Mouse (Mus musculus): ENCODE data around the gene Spats2. TPM values are rescaled to one million over a fixed set of nuclear protein-coding genes. Genes with fewer than 3 reads are reported as not detected.
"Not testable (repeated sequence)": the region's sequence is repeated elsewhere in the genome, so short reads cannot be mapped to it uniquely, and the experiment has no call there.

Spats2 gene
- 42.1 and 42.9 TPM in 2 replicates for polyA plus RNA-seq (2015; fragmentation: Nextera tagmentation; extraction: Ambion mirVana)

GRCm38 (mm10) chr15:99125711-99126080, at the start of gene Spats2:
TSS of gene Spats2 (plus strand) at chr15:99125916.
- Histone ChIP-seq H3K36me3 (ENCODE audit: insufficient read depth, low read length) (no peaks in the 10 kb centered on the region), H3K9me3 (ENCODE audit: low read length) (no peaks in the 10 kb centered on the region), H3K4me3 (ENCODE audit: low read length) (peak within 1 kb of the TSS; percentile 86), H3K4me2 (replicated peaks; ENCODE audit: low read depth, low read length) (peak within 1 kb of the TSS; percentile 77), H3K9ac (replicated peaks; ENCODE audit: low read length) (peak within 1 kb of the TSS; percentile 95), H3K4me1 (ENCODE audit: insufficient read depth, low read length) (peaks cover 29% of the 10 kb centered on the region), H3K27me3 (ENCODE audit: insufficient read depth, low read length) (no peaks in the 10 kb centered on the region), H3K27ac (ENCODE audit: low read length) (peak within 1 kb of the TSS; percentile 94)
- no peak for ATAC-seq (ENCODE audit: low FRiP score, low TSS enrichment)
- under 1% methylated on average over 12 of the region's 12 CpGs for WGBS

DNA sequence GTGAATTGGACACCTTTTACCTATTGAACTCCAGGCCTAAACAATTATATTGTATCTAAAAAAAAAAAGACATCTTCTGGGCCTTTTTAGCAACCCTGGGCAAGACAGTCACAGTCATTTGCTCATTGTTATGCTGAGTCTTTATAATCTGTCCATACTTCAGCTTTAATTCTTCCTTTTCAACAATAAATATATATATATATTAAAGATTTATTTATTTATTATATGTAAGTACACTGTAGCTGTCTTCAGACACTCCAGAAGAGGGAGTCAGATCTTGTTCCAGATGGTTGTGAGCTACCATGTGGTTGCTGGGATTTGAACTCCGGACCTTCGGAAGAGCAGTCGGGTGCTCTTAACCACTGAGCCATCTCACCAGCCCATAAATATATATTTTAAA, 49.7 kb upstream of the Spats2 start:
- H3K9me3 ChIP-seq (ENCODE audit: low read length); ATAC-seq (ENCODE audit: low FRiP score, low TSS enrichment); H3K27me3 ChIP-seq (ENCODE audit: insufficient read depth, low read length); H3K27ac ChIP-seq (ENCODE audit: low read length): not testable (repeated sequence)
- Histone ChIP-seq H3K36me3 (ENCODE audit: insufficient read depth, low read length) (peaks cover 26% of the 10 kb centered on the region), H3K9ac (replicated peaks; ENCODE audit: low read length) (peak overlapping the region; percentile 81; the same call in 1 of the 2 replicates), H3K4me1 (ENCODE audit: insufficient read depth, low read length) (peaks cover 27% of the 10 kb centered on the region), H3K4me3 (ENCODE audit: low read length) (peak overlapping the region; percentile 77; the same call in 1 of the 2 replicates), H3K4me2 (replicated peaks; ENCODE audit: low read depth, low read length) (peak overlapping the region; percentile 78)
- WGBS, result 100% methylated on average over 3 of the region's 3 CpGs

DNA sequence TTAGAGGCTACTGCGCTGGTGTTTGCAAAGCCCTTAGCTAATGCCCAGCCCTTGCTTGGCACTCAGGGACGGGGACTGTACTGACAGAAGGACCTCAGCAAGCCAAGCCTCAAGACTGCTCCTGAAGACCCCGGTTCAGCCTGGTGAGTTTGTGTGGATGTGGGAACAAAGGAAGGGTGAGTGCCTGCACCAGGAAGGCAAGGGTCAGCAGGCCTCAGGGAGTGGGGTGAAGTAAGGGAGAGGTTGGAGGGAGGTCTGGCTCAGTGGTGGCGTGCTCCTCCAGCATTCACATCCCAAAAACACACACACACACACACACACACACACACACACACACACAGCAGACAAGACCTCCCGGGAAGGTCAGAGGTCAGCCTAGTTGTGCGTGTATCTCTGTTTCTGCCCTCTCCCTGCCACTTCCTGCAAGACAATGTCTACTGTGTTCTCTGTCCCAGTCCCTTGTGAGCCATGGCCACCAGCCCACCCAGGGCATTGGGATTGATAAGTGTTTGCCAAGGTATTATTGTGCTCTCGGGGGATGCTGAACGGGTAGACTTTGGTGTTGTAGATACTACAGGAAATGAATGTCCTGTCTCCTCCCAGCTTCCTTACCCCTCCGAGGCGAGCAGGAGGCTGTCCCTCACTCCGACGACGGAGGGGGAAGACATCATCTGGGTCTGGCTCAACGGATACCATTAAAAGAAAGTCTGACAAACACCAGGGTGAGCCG, 47.4 kb upstream of the Spats2 start:
- ATAC-seq (ENCODE audit: low FRiP score, low TSS enrichment), result no peak
- Histone ChIP-seq H3K4me1 (ENCODE audit: insufficient read depth, low read length) (peaks cover 27% of the 10 kb centered on the region), H3K27ac (ENCODE audit: low read length) (no peak overlapping the region), H3K27me3 (ENCODE audit: insufficient read depth, low read length) (no peaks in the 10 kb centered on the region), H3K4me3 (ENCODE audit: low read length) (no peak overlapping the region), H3K36me3 (ENCODE audit: insufficient read depth, low read length) (peaks cover 46% of the 10 kb centered on the region), H3K4me2 (replicated peaks; ENCODE audit: low read depth, low read length) (no peak overlapping the region), H3K9me3 (ENCODE audit: low read length) (no peaks in the 10 kb centered on the region), H3K9ac (replicated peaks; ENCODE audit: low read length) (no peak overlapping the region)
- 74% methylated on average over 15 of the region's 15 CpGs for WGBS

GRCm38 (mm10) chr15:99079804-99080203, 45.9 kb upstream of the Spats2 start:
- 83% methylated on average over 3 of the region's 3 CpGs for WGBS
- H3K9me3 ChIP-seq (ENCODE audit: low read length), result no peaks in the 10 kb centered on the region
- H3K36me3 ChIP-seq (ENCODE audit: insufficient read depth, low read length), result peaks cover 46% of the 10 kb centered on the region
- H3K4me2 ChIP-seq (replicated peaks; ENCODE audit: low read depth, low read length), result no peak overlapping the region
- peaks cover 5% of the 10 kb centered on the region for H3K27me3 ChIP-seq (ENCODE audit: insufficient read depth, low read length)
- H3K4me1 ChIP-seq (ENCODE audit: insufficient read depth, low read length), result peaks cover 32% of the 10 kb centered on the region
- ATAC-seq (ENCODE audit: low FRiP score, low TSS enrichment), result no peak
- H3K4me3 ChIP-seq (ENCODE audit: low read length), result no peak overlapping the region
- no peak overlapping the region for H3K27ac ChIP-seq (ENCODE audit: low read length)
- H3K9ac ChIP-seq (replicated peaks; ENCODE audit: low read length), result no peak overlapping the region

GRCm38 (mm10) chr15:99082322-99082721, 43.4 kb upstream of the Spats2 start:
- no peak for ATAC-seq (ENCODE audit: low FRiP score, low TSS enrichment)
- no peak overlapping the region for H3K9ac ChIP-seq (replicated peaks; ENCODE audit: low read length)
- H3K4me2 ChIP-seq (replicated peaks; ENCODE audit: low read depth, low read length), result no peak overlapping the region
- WGBS, result 97% methylated on average over 11 of the region's 12 CpGs
- H3K9me3 ChIP-seq (ENCODE audit: low read length), result no peaks in the 10 kb centered on the region
- H3K27ac ChIP-seq (ENCODE audit: low read length), result no peak overlapping the region
- peaks cover 29% of the 10 kb centered on the region for H3K27me3 ChIP-seq (ENCODE audit: insufficient read depth, low read length)
- H3K4me3 ChIP-seq (ENCODE audit: low read length), result no peak overlapping the region
- H3K36me3 ChIP-seq (ENCODE audit: insufficient read depth, low read length), result peaks cover 38% of the 10 kb centered on the region
- H3K4me1 ChIP-seq (ENCODE audit: insufficient read depth, low read length), result peaks cover 21% of the 10 kb centered on the region

- Histone ChIP-seq H3K9ac (replicated peaks; ENCODE audit: low read length) (no peak overlapping the region), H3K4me1 (ENCODE audit: insufficient read depth, low read length) (peaks cover 21% of the 10 kb centered on the region), H3K4me3 (ENCODE audit: low read length) (no peak overlapping the region), H3K9me3 (ENCODE audit: low read length) (no peaks in the 10 kb centered on the region), H3K4me2 (replicated peaks; ENCODE audit: low read depth, low read length) (no peak overlapping the region), H3K36me3 (ENCODE audit: insufficient read depth, low read length) (peaks cover 33% of the 10 kb centered on the region), H3K27me3 (ENCODE audit: insufficient read depth, low read length) (peaks cover 35% of the 10 kb centered on the region), H3K27ac (ENCODE audit: low read length) (no peak overlapping the region)
- ATAC-seq (ENCODE audit: low FRiP score, low TSS enrichment), result no peak
- 85% methylated on average over 16 of the region's 16 CpGs for WGBS
These were observed 42.9 kb upstream of the Spats2 start for GRCm38 (mm10) chr15:99082840-99083239.

GRCm38 (mm10) chr15:99083258-99083657, 42.5 kb upstream of the Spats2 start:
- H3K4me2 ChIP-seq (replicated peaks; ENCODE audit: low read depth, low read length), result no peak overlapping the region
- peaks cover 39% of the 10 kb centered on the region for H3K27me3 ChIP-seq (ENCODE audit: insufficient read depth, low read length)
- no peaks in the 10 kb centered on the region for H3K9me3 ChIP-seq (ENCODE audit: low read length)
- no peak overlapping the region for H3K9ac ChIP-seq (replicated peaks; ENCODE audit: low read length)
- WGBS, result 72% methylated on average over 9 of the region's 9 CpGs
- H3K27ac ChIP-seq (ENCODE audit: low read length), result no peak overlapping the region
- no peak; the same call in 1 of the 2 replicates for ATAC-seq (ENCODE audit: low FRiP score, low TSS enrichment)
- peaks cover 29% of the 10 kb centered on the region for H3K36me3 ChIP-seq (ENCODE audit: insufficient read depth, low read length)
- no peak overlapping the region for H3K4me3 ChIP-seq (ENCODE audit: low read length)
- peaks cover 21% of the 10 kb centered on the region for H3K4me1 ChIP-seq (ENCODE audit: insufficient read depth, low read length)

DNA sequence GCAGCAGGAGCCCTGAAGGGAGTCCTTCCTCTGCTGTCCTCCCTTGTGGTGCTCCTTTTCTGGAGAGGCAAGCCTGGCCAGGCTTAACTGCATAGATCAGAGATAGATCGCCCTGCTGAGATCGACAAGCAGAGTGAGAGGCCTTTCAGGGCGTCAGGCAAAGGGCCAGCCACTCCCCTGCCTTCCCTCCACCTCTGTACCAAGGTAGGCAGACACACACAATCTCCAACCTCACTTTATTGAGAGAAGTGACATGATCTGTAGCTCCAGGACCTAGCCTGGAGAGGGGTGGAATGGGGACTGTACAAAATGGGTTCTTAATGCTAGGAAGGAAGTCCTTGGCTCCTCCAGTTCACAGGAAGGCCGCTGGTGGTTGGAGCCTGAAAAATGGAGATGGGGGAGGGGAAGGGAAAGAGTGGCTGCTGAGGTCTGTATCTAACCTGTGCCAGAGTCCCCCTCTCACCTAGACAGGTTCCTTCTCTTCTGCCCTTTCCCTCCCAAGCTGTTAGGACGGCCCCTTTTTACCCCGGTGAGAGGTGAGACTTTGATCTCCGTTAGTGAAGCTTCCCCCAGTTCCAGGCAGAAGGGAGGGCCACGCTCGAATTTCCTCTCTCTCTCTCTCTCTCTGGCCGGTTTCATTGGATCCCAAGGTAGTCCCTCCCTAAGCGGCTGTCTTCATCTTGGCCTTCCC, 41.7 kb upstream of the Spats2 start:
- H3K27me3 ChIP-seq (ENCODE audit: insufficient read depth, low read length), result peaks cover 46% of the 10 kb centered on the region
- H3K27ac ChIP-seq (ENCODE audit: low read length), result 0 out of 2 replicates have a peak overlapping the region, but pooled peaks have one; percentile 25
- H3K4me2 ChIP-seq (replicated peaks; ENCODE audit: low read depth, low read length), result peak overlapping the region; percentile 51
- ATAC-seq (ENCODE audit: low FRiP score, low TSS enrichment), result peak; percentile 47; the same call in 1 of the 2 replicates
- H3K9ac ChIP-seq (replicated peaks; ENCODE audit: low read length), result peak overlapping the region; percentile 51
- 9% methylated on average over 11 of the region's 11 CpGs for WGBS
- peaks cover 26% of the 10 kb centered on the region for H3K4me1 ChIP-seq (ENCODE audit: insufficient read depth, low read length)
- H3K9me3 ChIP-seq (ENCODE audit: low read length), result no peaks in the 10 kb centered on the region
- peak overlapping the region; percentile 22; the same call in 1 of the 2 replicates for H3K4me3 ChIP-seq (ENCODE audit: low read length)
- H3K36me3 ChIP-seq (ENCODE audit: insufficient read depth, low read length), result peaks cover 24% of the 10 kb centered on the region

DNA sequence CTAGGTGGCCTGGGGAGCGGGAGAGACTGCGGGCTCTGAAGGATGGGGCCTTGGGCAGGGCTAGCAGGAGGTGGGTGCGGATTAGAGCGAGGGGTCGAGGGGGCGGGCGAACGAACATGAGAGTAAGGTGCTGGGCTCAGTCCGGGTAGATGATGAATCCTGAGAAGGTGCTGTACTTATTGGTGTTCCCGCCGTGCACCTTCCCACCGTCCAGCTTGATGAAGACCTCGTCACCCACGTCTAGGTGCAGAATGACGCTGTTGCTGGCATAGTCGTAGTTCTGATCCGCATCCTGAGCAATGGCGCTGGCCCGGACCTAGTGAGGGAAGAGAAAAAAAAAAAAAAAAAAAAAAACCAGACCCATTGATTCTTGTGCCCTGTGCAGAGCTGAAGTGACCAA, 41.1 kb upstream of the Spats2 start:
- peak overlapping the region; percentile 22; the same call in 1 of the 2 replicates for H3K4me3 ChIP-seq (ENCODE audit: low read length)
- H3K9ac ChIP-seq (replicated peaks; ENCODE audit: low read length), result peak overlapping the region; percentile 51
- no peak for ATAC-seq (ENCODE audit: low FRiP score, low TSS enrichment)

DNA sequence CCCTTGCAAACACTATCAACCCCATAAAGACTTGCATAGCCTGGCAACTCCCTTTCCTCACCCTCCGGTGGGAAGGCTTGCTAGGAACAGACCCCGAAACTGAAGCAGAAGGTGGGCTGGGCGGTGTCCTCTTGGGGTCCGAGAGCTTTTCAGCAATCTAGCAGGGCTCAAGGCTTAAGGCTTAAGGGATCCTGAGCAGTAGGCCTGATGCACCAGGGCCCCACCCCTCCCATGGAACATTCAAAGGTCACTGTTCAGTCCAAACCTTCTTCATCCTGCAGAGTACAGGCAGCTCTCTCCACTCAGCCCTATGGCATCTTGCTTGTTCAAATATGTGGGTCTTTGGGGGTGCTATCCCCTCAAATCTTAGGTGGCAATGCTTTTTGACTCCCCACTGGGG, 39.7 kb upstream of the Spats2 start:
- H3K27ac ChIP-seq (ENCODE audit: low read length), result no peak overlapping the region
- no peak overlapping the region for H3K9ac ChIP-seq (replicated peaks; ENCODE audit: low read length)
- H3K4me2 ChIP-seq (replicated peaks; ENCODE audit: low read depth, low read length), result no peak overlapping the region
- H3K36me3 ChIP-seq (ENCODE audit: insufficient read depth, low read length), result peaks cover 20% of the 10 kb centered on the region
- H3K9me3 ChIP-seq (ENCODE audit: low read length), result no peaks in the 10 kb centered on the region
- ATAC-seq (ENCODE audit: low FRiP score, low TSS enrichment), result no peak
- H3K4me1 ChIP-seq (ENCODE audit: insufficient read depth, low read length), result peaks cover 29% of the 10 kb centered on the region
- peaks cover 65% of the 10 kb centered on the region for H3K27me3 ChIP-seq (ENCODE audit: insufficient read depth, low read length)
- 83% methylated on average over 4 of the region's 4 CpGs for WGBS
- no peak overlapping the region for H3K4me3 ChIP-seq (ENCODE audit: low read length)

More for the DNA sequence above, 41.1 kb upstream of the Spats2 start:
- H3K36me3 ChIP-seq (ENCODE audit: insufficient read depth, low read length), result peaks cover 23% of the 10 kb centered on the region
- H3K27ac ChIP-seq (ENCODE audit: low read length), result no peak overlapping the region
- H3K4me1 ChIP-seq (ENCODE audit: insufficient read depth, low read length), result peaks cover 29% of the 10 kb centered on the region
- H3K9me3 ChIP-seq (ENCODE audit: low read length), result no peaks in the 10 kb centered on the region
- H3K4me2 ChIP-seq (replicated peaks; ENCODE audit: low read depth, low read length), result peak overlapping the region; percentile 51
- WGBS, result 14% methylated on average over 19 of the region's 19 CpGs
- H3K27me3 ChIP-seq (ENCODE audit: insufficient read depth, low read length), result peaks cover 52% of the 10 kb centered on the region
